Mouse (Mus musculus): ENCODE measurements at regions not wholly inside any gene's neighbourhood (a gene's known extent, or its start where the extent isn't known, plus 50 kb on each side); places are given as distances from the start of the nearest gene placed in this dataset.
A peak's percentile ranks its signal among the peaks of the same experiment; 100 is the strongest.

- Histone ChIP-seq H3K27ac (no peak overlapping the region), H3K4me3 (no peak overlapping the region)
- no peak for DNase-seq (ENCODE audit: extremely low spot score in 1 of 2, low spot score in 2 of 2)
- intact Hi-C loops (cut with DNase I), result no loop called here
- TF ChIP-seq CTCF (IDR thresholded peaks at IDR 0.05), result no peak
Measured at GRCm38 (mm10) chr3:128220776-128221550, 324.8 kb upstream of the Fam241a start.

- intact Hi-C loops (cut with DNase I), result no loop called here
Measured at GRCm38 (mm10) chr3:128217765-128218415, 321.8 kb upstream of the Fam241a start.

GRCm38 (mm10) chr3:128212256-128212655, 316.1 kb upstream of the Fam241a start:
- TF ChIP-seq CTCF (IDR thresholded peaks at IDR 0.05), result no peak
- intact Hi-C loops (cut with DNase I), result no loop called here
- no peak overlapping the region for H3K27ac ChIP-seq
- H3K4me3 ChIP-seq, result no peak overlapping the region
- no peak for DNase-seq (ENCODE audit: extremely low spot score in 1 of 2, low spot score in 2 of 2)

More at GRCm38 (mm10) chr3:128217765-128218415, 321.8 kb upstream of the Fam241a start:
- H3K27ac ChIP-seq, result no peak overlapping the region
- no peak overlapping the region for H3K4me3 ChIP-seq
- DNase-seq (ENCODE audit: extremely low spot score in 1 of 2, low spot score in 2 of 2), result no peak
- TF ChIP-seq CTCF (IDR thresholded peaks at IDR 0.05), result no peak

GRCm38 (mm10) chr3:128210591-128210990, 314.5 kb upstream of the Fam241a start:
- intact Hi-C loops (cut with DNase I), result no loop called here
- no peak for DNase-seq (ENCODE audit: extremely low spot score in 1 of 2, low spot score in 2 of 2)
- TF ChIP-seq CTCF (IDR thresholded peaks at IDR 0.05), result no peak
- no peak overlapping the region for H3K4me3 ChIP-seq
- no peak overlapping the region for H3K27ac ChIP-seq

GRCm38 (mm10) chr3:128206948-128207347, 310.8 kb upstream of the Fam241a start:
- Histone ChIP-seq H3K27ac (no peak overlapping the region), H3K4me3 (no peak overlapping the region)
- intact Hi-C loops (cut with DNase I), result loop anchor here (5.0 kb wide), 1 partner anchor 130 kb away; no protein-coding TSS in a partner anchor
- peak; percentile 17 for TF ChIP-seq CTCF (IDR thresholded peaks at IDR 0.05)
- no peak for DNase-seq (ENCODE audit: extremely low spot score in 1 of 2, low spot score in 2 of 2)

- Histone ChIP-seq H3K27ac (no peak overlapping the region), H3K4me3 (no peak overlapping the region)
- no peak for DNase-seq (ENCODE audit: extremely low spot score in 1 of 2, low spot score in 2 of 2)
- TF ChIP-seq CTCF (IDR thresholded peaks at IDR 0.05), result no peak
- intact Hi-C loops (cut with DNase I), result loop anchor here (5.0 kb wide), 1 partner anchor 131 kb away; no protein-coding TSS in a partner anchor
Measured at GRCm38 (mm10) chr3:128206483-128206882, 310.4 kb upstream of the Fam241a start.

GRCm38 (mm10) chr3:128200574-128201235, 304.6 kb upstream of the Fam241a start:
- TF ChIP-seq CTCF (IDR thresholded peaks at IDR 0.05), result no peak
- Histone ChIP-seq H3K4me3 (no peak overlapping the region), H3K27ac (no peak overlapping the region)
- no peak for DNase-seq (ENCODE audit: extremely low spot score in 1 of 2, low spot score in 2 of 2)
- intact Hi-C loops (cut with DNase I), result no loop called here

GRCm38 (mm10) chr3:128199466-128199865, 303.3 kb upstream of the Fam241a start:
- TF ChIP-seq CTCF (IDR thresholded peaks at IDR 0.05), result no peak
- DNase-seq (ENCODE audit: extremely low spot score in 1 of 2, low spot score in 2 of 2), result no peak
- Histone ChIP-seq H3K4me3 (no peak overlapping the region), H3K27ac (no peak overlapping the region)
- intact Hi-C loops (cut with DNase I), result no loop called here

- intact Hi-C loops (cut with DNase I), result no loop called here
- DNase-seq (ENCODE audit: extremely low spot score in 1 of 2, low spot score in 2 of 2), result no peak
- Histone ChIP-seq H3K4me3 (no peak overlapping the region), H3K27ac (no peak overlapping the region)
- TF ChIP-seq CTCF (IDR thresholded peaks at IDR 0.05), result no peak
Measured at GRCm38 (mm10) chr3:128192046-128192800, 296.1 kb upstream of the Fam241a start.

GRCm38 (mm10) chr3:128187330-128188044, 291.4 kb upstream of the Fam241a start:
- H3K27ac ChIP-seq, result no peak overlapping the region
- intact Hi-C loops (cut with DNase I), result loop anchor here (5.0 kb wide), 1 partner anchor 150 kb away; no protein-coding TSS in a partner anchor

GRCm38 (mm10) chr3:128186278-128186677, 290.2 kb upstream of the Fam241a start:
- intact Hi-C loops (cut with DNase I), result loop anchor here (5.0 kb wide), 1 partner anchor 151 kb away; no protein-coding TSS in a partner anchor
- no peak overlapping the region for H3K4me3 ChIP-seq
- no peak overlapping the region for H3K27ac ChIP-seq
- peak; percentile 40 for TF ChIP-seq CTCF (IDR thresholded peaks at IDR 0.05)
- DNase-seq (ENCODE audit: extremely low spot score in 1 of 2, low spot score in 2 of 2), result no peak

More at GRCm38 (mm10) chr3:128187330-128188044, 291.4 kb upstream of the Fam241a start:
- DNase-seq (ENCODE audit: extremely low spot score in 1 of 2, low spot score in 2 of 2), result no peak
- no peak overlapping the region for H3K4me3 ChIP-seq
- no peak for TF ChIP-seq CTCF (IDR thresholded peaks at IDR 0.05)
